Mouse (Mus musculus) CH12.LX (cell line): Measurements from ENCODE around the gene Fars2. TPM values are rescaled to one million over a fixed set of nuclear protein-coding genes. Genes with fewer than 3 reads are reported as not detected.

Experiments
- DNase-seq: peaks from one replicate; pipeline ENCODE4 v3.0.0-alpha.2; 2013; ENCODE audit errors: extremely low read depth
- H3K27ac ChIP-seq: 2 replicates; pipeline ENCODE4 v1.5.1; 2012; ENCODE audit warnings: low read depth, mild to moderate bottlenecking, control low read depth, moderate library complexity; ENCODE audit not compliant: insufficient read depth
- H3K27me3 ChIP-seq: replicated peaks from 2 replicates; pipeline ENCODE3; 2012; ENCODE audit warnings: inconsistent platforms
- H3K36me3 ChIP-seq, 2 experiments: replicated peaks in 1 of 2; 2 replicates each; pipeline versions ENCODE3 to v1.6.1; 2012; ENCODE audit warnings: inconsistent platforms in 1 of 2, low read length in 1 of 2, mild to moderate bottlenecking in 1 of 2, mixed read lengths in 1 of 2, moderate library complexity in 1 of 2; ENCODE audit not compliant: control insufficient read depth in 1 of 2, insufficient read depth in 1 of 2
- H3K4me1 ChIP-seq, 2 experiments: 2 replicates each; pipeline ENCODE4 v1.6.1; 2012; ENCODE audit warnings: inconsistent platforms in 1 of 2, moderate library complexity in 1 of 2; ENCODE audit not compliant: insufficient read depth in 2 of 2, control insufficient read depth in 1 of 2
- H3K4me2 ChIP-seq: 2 replicates; pipeline ENCODE4 v1.6.1; 2012; ENCODE audit warnings: low read depth, mild to moderate bottlenecking, control low read depth; ENCODE audit not compliant: poor library complexity, insufficient read depth, severe bottlenecking
- H3K4me3 ChIP-seq, 3 experiments: fragments of 150-350 bp in 1 of 3; sonication (generic) in 1 of 3; replicated peaks in 1 of 3; 2 replicates each; pipeline versions ENCODE3 to v1.5.1; 2011 to 2012; ENCODE audit warnings: low read depth in 2 of 3, low read length in 2 of 3, mild to moderate bottlenecking in 2 of 3, moderate library complexity in 2 of 3, control low read depth in 1 of 3, improper control_type of control experiment in 1 of 3, inconsistent platforms in 1 of 3, mixed read lengths in 1 of 3; ENCODE audit not compliant: poor library complexity in 1 of 3
- H3K79me2 ChIP-seq: replicated peaks from 2 replicates; pipeline ENCODE4 v1.6.1; 2012; ENCODE audit warnings: mild to moderate bottlenecking, moderate library complexity; ENCODE audit not compliant: control insufficient read depth, poor library complexity, insufficient read depth, severe bottlenecking; ENCODE audit errors: extremely low read depth
- H3K9ac ChIP-seq: 2 replicates; pipeline ENCODE4 v1.6.1; 2012; ENCODE audit warnings: low read depth, mild to moderate bottlenecking, control low read depth, moderate library complexity; ENCODE audit not compliant: insufficient read depth
- H3K9me3 ChIP-seq: replicated peaks from 2 replicates; pipeline ENCODE3; 2012; ENCODE audit warnings: low read length, inconsistent platforms, mixed read lengths
- BHLHE40 ChIP-seq: IDR thresholded peaks from 2 replicates; pipeline ENCODE4 v1.6.1; 2011; ENCODE audit warnings: mild to moderate bottlenecking, low read depth, low read length, improper control_type of control experiment
- CHD1 ChIP-seq: IDR thresholded peaks from 2 replicates; pipeline ENCODE4 v1.6.1; 2012; ENCODE audit warnings: low read depth, low read length, improper control_type of control experiment, inconsistent platforms
- IRF4 ChIP-seq: IDR thresholded peaks from 2 replicates; pipeline ENCODE4 v1.6.1; 2014; ENCODE audit warnings: low read depth, mild to moderate bottlenecking, inconsistent platforms, low read length, improper control_type of control experiment
- JUN ChIP-seq: IDR thresholded peaks from 2 replicates; pipeline ENCODE4 v1.6.1; 2011; ENCODE audit warnings: low read depth, mild to moderate bottlenecking, low read length, improper control_type of control experiment, moderate library complexity; ENCODE audit not compliant: insufficient read depth
- JUND ChIP-seq: conservative IDR thresholded peaks from 2 replicates; pipeline ENCODE4 v1.6.1; 2011; ENCODE audit warnings: low read depth, low read length, improper control_type of control experiment
- KAT2A ChIP-seq: IDR thresholded peaks from 2 replicates; pipeline ENCODE4 v1.6.1; 2012; ENCODE audit warnings: low read length, improper control_type of control experiment, inconsistent platforms; ENCODE audit not compliant: insufficient replicate concordance
- MEF2A ChIP-seq: IDR thresholded peaks from 2 replicates; pipeline ENCODE4 v1.6.1; 2014; ENCODE audit warnings: low read depth, mild to moderate bottlenecking, inconsistent platforms, low read length, improper control_type of control experiment, borderline replicate concordance
- POLR2AphosphoS2 ChIP-seq: IDR thresholded peaks from 2 replicates; pipeline ENCODE4 v1.6.1; 2011; ENCODE audit warnings: low read depth, low read length, improper control_type of control experiment
- UBTF ChIP-seq: IDR thresholded peaks from 2 replicates; pipeline ENCODE4 v1.6.1; 2012; ENCODE audit warnings: low read depth, mild to moderate bottlenecking, inconsistent platforms, low read length, improper control_type of control experiment, moderate library complexity
- USF1 ChIP-seq: IDR thresholded peaks from 2 replicates; pipeline ENCODE4 v1.6.1; 2014; ENCODE audit warnings: low read depth, mild to moderate bottlenecking, inconsistent platforms, low read length, improper control_type of control experiment
- USF2 ChIP-seq: conservative IDR thresholded peaks from 2 replicates; pipeline ENCODE4 v1.6.1; 2011; ENCODE audit warnings: low read depth, low read length, improper control_type of control experiment
- ZNF384 ChIP-seq: IDR thresholded peaks from 2 replicates; pipeline ENCODE4 v1.6.1; 2012; ENCODE audit warnings: low read depth, low read length, improper control_type of control experiment, inconsistent platforms
- dilution Hi-C: fragments of 300-500 bp; cut with MboI; formaldehyde crosslinking; loops from 2 replicates; pipeline ENCODE4 v1.14.3; 2020; ENCODE audit warnings: low sequenced_read_pairs; ENCODE audit not compliant: extremely low pct_unique_long_range_greater_than_20kb, extremely low pct_ligation_motif_present
- in situ Hi-C: fragments of 300-500 bp; cut with MboI; formaldehyde crosslinking; loops from 3 replicates; pipeline ENCODE4 v1.14.3; 2019; ENCODE audit warnings: low sequenced_read_pairs, low pct_ligation_motif_present, low pct_unique_long_range_greater_than_20kb, mixed read lengths
- polyA plus RNA-seq: library from polyadenylated mRNA; unstranded; fragments of >175 nt; gene quantifications from 2 replicates; pipeline ENCODE4 v1.2.1, GENCODE M21; 2012; ENCODE audit warnings: low read depth; ENCODE audit not compliant: insufficient read length
- total RNA-seq, 2 experiments: library from RNA; depleted of rRNA; stranded (reverse); fragments of 300-350 nt in 1 of 2; fragments of >200 nt in 1 of 2; gene quantifications; 2 replicates each; pipeline ENCODE4 v1.2.3; 2012 to 2014

Gene Fars2
- total and polyA plus RNA-seq, 3 experiments: 30.2 to 47.7 (median 46.4) TPM

- Histone ChIP-seq H3K9ac (no peak overlapping the region), H3K27ac (no peak overlapping the region), H3K9me3 (no peaks in the 10 kb centered on the region), H3K4me2 (no peak overlapping the region), H3K79me2 (no peaks in the 10 kb centered on the region), H3K4me3 (no peak overlapping the region), H3K27me3 (no peaks in the 10 kb centered on the region), H3K4me1 (no peaks in the 10 kb centered on the region), H3K36me3 (peaks cover 0 to 13% of the 10 kb centered on the region in 2 experiments)
- TF ChIP-seq KAT2A: no peak
- in situ Hi-C loops (loop anchor here (25.0 kb wide), 2 partner anchors 284 to 1016 kb away; no protein-coding TSS in a partner anchor), dilution Hi-C loops (no loop called here)
- no peak for DNase-seq
These were observed 178.6 kb downstream of the Fars2 start for GRCm38 (mm10) chr13:36295848-36296247.

DNA sequence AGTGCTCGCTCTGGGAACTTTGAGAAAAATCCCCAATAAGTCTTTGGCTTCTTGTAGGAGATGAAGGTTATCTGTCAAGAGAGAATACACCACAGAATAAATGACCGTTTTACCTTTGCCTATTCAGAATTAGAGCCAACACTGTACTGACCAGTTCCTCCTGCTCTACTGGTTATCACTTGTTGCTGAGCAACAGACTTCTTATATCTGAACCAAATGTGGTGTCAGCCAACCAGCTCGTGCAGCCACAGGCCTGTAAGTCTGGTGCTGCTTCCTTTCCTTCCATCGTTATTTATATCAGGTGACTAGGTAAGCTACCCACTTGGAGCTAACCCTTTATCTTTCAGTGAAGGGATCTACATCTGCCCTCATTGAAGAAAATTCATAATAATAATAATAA lies 179.4 kb downstream of the Fars2 start:
- H3K36me3 ChIP-seq: peaks cover 0 to 13% of the 10 kb centered on the region in 2 experiments
- no peak for TF ChIP-seq USF1
- TF ChIP-seq IRF4: no peak
- no peak for TF ChIP-seq JUND
- TF ChIP-seq POLR2AphosphoS2: no peak
- TF ChIP-seq BHLHE40: no peak
- no peak for TF ChIP-seq ZNF384
- dilution Hi-C loops: no loop called here
- no peak overlapping the region for H3K4me3 ChIP-seq
- H3K9ac ChIP-seq: no peak overlapping the region
- H3K79me2 ChIP-seq: no peaks in the 10 kb centered on the region
- no peak overlapping the region for H3K27ac ChIP-seq
- no peak for DNase-seq
- H3K4me1 ChIP-seq: no peaks in the 10 kb centered on the region
- in situ Hi-C loops: loop anchor here (25.0 kb wide), 2 partner anchors 284 to 1016 kb away; no protein-coding TSS in a partner anchor
- no peak overlapping the region for H3K4me2 ChIP-seq
- H3K27me3 ChIP-seq: no peaks in the 10 kb centered on the region
- H3K9me3 ChIP-seq: no peaks in the 10 kb centered on the region

GRCm38 (mm10) chr13:36297950-36298781 lies 181.0 kb downstream of the Fars2 start:
- H3K79me2 ChIP-seq: no peaks in the 10 kb centered on the region
- H3K27me3 ChIP-seq: no peaks in the 10 kb centered on the region
- DNase-seq: no peak
- H3K36me3 ChIP-seq: peaks cover 0 to 16% of the 10 kb centered on the region in 2 experiments
- no peak overlapping the region for H3K4me2 ChIP-seq
- H3K27ac ChIP-seq: no peak overlapping the region
- in situ Hi-C loops: loop anchor here (25.0 kb wide), 2 partner anchors 286 to 1014 kb away; no protein-coding TSS in a partner anchor
- H3K4me3 ChIP-seq: no peak overlapping the region
- no peaks in the 10 kb centered on the region for H3K9me3 ChIP-seq
- H3K4me1 ChIP-seq: no peaks in the 10 kb centered on the region
- dilution Hi-C loops: no loop called here
- H3K9ac ChIP-seq: no peak overlapping the region
- TF ChIP-seq CHD1 (no peak), JUN (no peak), USF2 (no peak), IRF4 (no peak), BHLHE40 (no peak), MEF2A (no peak), UBTF (no peak)
